Mouse (Mus musculus) cerebellum, postnatal 14 days (tissue): ENCODE data around the gene Slc7a3.
"Not testable (repeated sequence)": the region's sequence is repeated elsewhere in the genome, so short reads cannot be mapped to it uniquely, and the experiment has no call there.

Source experiments
- DNase-seq, 2 experiments: peaks; one replicate each; pipeline ENCODE4 v3.0.0; 2021; ENCODE audit warnings: mixed read lengths in 2 of 2

Gene Slc7a3

GRCm38 (mm10) chrX:101085920-101086319, at the start of gene Slc7a3:
Gene Slc7a3, minus strand, starts transcription at chrX:101086020.
- no peak for DNase-seq

- peak; percentile 23 to 53 for DNase-seq
Measured at GRCm38 (mm10) chrX:101131992-101132791, 46.4 kb upstream of the Slc7a3 start.

- DNase-seq: peak; percentile 78 to 87
Measured at GRCm38 (mm10) chrX:101131001-101131400, 45.2 kb upstream of the Slc7a3 start.

- DNase-seq: no peak
Measured at GRCm38 (mm10) chrX:101128559-101128958, 42.7 kb upstream of the Slc7a3 start.

GRCm38 (mm10) chrX:101126977-101127376, 41.2 kb upstream of the Slc7a3 start:
- no peak for DNase-seq

- no peak for DNase-seq
Measured at GRCm38 (mm10) chrX:101126474-101126955, 40.7 kb upstream of the Slc7a3 start.

GRCm38 (mm10) chrX:101120546-101120945, 34.7 kb upstream of the Slc7a3 start:
- no peak for DNase-seq

GRCm38 (mm10) chrX:101085211-101085610, 609 bp downstream of the Slc7a3 start:
- DNase-seq: not testable (repeated sequence)

GRCm38 (mm10) chrX:101084192-101084591, 1.6 kb downstream of the Slc7a3 start:
- no peak for DNase-seq

GRCm38 (mm10) chrX:101065245-101065644, 20.6 kb downstream of the Slc7a3 start:
- no peak for DNase-seq

GRCm38 (mm10) chrX:101063503-101063902, 22.3 kb downstream of the Slc7a3 start:
- peak; percentile 68 to 72 for DNase-seq

GRCm38 (mm10) chrX:101059541-101059940, 26.3 kb downstream of the Slc7a3 start, which contains the start of gene Tex11:
Gene Tex11, minus strand, starts transcription at chrX:101059667.
- no peak for DNase-seq
